Mouse (Mus musculus): Measurements from ENCODE around the gene Pard3. TPM values are rescaled to one million over a fixed set of nuclear protein-coding genes. Genes with fewer than 3 reads are reported as not detected.
A peak's percentile ranks its signal among the peaks of the same experiment; 100 is the strongest.

Pard3 gene
- polyA plus RNA-seq, 1 experiment from 2014 or later: 37.8 TPM

- Histone ChIP-seq H3K4me1 (peaks cover 52% of the 10 kb centered on the region), H3K4me2 (no peak overlapping the region), H3K27ac (peak overlapping the region; percentile 68; the same call in 1 of the 2 replicates), H3K4me3 (replicated peaks) (no peak overlapping the region), H3K36me3 (replicated peaks) (no peaks in the 10 kb centered on the region), H3K27me3 (no peaks in the 10 kb centered on the region), H3K9me3 (no peaks in the 10 kb centered on the region), H3K9ac (no peak overlapping the region)
- ATAC-seq (ENCODE audit: low FRiP score): peak; percentile 28; the same call in 1 of the 2 replicates
- 33% methylated on average over 5 of the region's 5 CpGs for WGBS
These were observed 127.7 kb downstream of the Pard3 start for GRCm38 (mm10) chr8:127191387-127191786.

- Histone ChIP-seq H3K36me3 (replicated peaks) (no peaks in the 10 kb centered on the region), H3K27me3 (no peaks in the 10 kb centered on the region), H3K9me3 (no peaks in the 10 kb centered on the region), H3K9ac (no peak overlapping the region), H3K4me1 (peaks cover 52% of the 10 kb centered on the region), H3K4me3 (replicated peaks) (no peak overlapping the region), H3K4me2 (no peak overlapping the region), H3K27ac (peak overlapping the region; percentile 68)
- 40% methylated on average over 6 of the region's 6 CpGs for WGBS
- no peak for ATAC-seq (ENCODE audit: low FRiP score)
These were observed 128.1 kb downstream of the Pard3 start for GRCm38 (mm10) chr8:127191824-127192223.

- H3K4me2 ChIP-seq: no peak overlapping the region
- WGBS: 64% methylated on average over 10 of the region's 10 CpGs
- no peak overlapping the region for H3K9ac ChIP-seq
- H3K9me3 ChIP-seq: no peaks in the 10 kb centered on the region
- H3K4me3 ChIP-seq (replicated peaks): no peak overlapping the region
- no peaks in the 10 kb centered on the region for H3K36me3 ChIP-seq (replicated peaks)
- peaks cover 50% of the 10 kb centered on the region for H3K4me1 ChIP-seq
- ATAC-seq (ENCODE audit: low FRiP score): no peak
- H3K27ac ChIP-seq: no peak overlapping the region; the same call in 1 of the 2 replicates
- no peaks in the 10 kb centered on the region for H3K27me3 ChIP-seq
These were observed 128.6 kb downstream of the Pard3 start for GRCm38 (mm10) chr8:127192331-127192730.

- Histone ChIP-seq H3K4me2 (no peak overlapping the region), H3K36me3 (replicated peaks) (no peaks in the 10 kb centered on the region), H3K9me3 (no peaks in the 10 kb centered on the region), H3K27me3 (no peaks in the 10 kb centered on the region), H3K9ac (no peak overlapping the region), H3K4me1 (peaks cover 50% of the 10 kb centered on the region), H3K4me3 (replicated peaks) (no peak overlapping the region), H3K27ac (no peak overlapping the region)
- WGBS: 33% methylated on average over 6 of the region's 6 CpGs
- no peak for ATAC-seq (ENCODE audit: low FRiP score)
These were observed 129.7 kb downstream of the Pard3 start for GRCm38 (mm10) chr8:127193375-127193774.

- H3K9ac ChIP-seq: peak overlapping the region; percentile 27
- no peaks in the 10 kb centered on the region for H3K9me3 ChIP-seq
- H3K27me3 ChIP-seq: no peaks in the 10 kb centered on the region
- peaks cover 50% of the 10 kb centered on the region for H3K4me1 ChIP-seq
- no peaks in the 10 kb centered on the region for H3K36me3 ChIP-seq (replicated peaks)
- ATAC-seq (ENCODE audit: low FRiP score): no peak
- H3K27ac ChIP-seq: peak overlapping the region; percentile 61
- no peak overlapping the region for H3K4me3 ChIP-seq (replicated peaks)
- no peak overlapping the region for H3K4me2 ChIP-seq
- WGBS: 51% methylated on average over 15 of the region's 15 CpGs
These were observed 131.2 kb downstream of the Pard3 start for GRCm38 (mm10) chr8:127194786-127195407.

GRCm38 (mm10) chr8:127196505-127197265, 133.0 kb downstream of the Pard3 start:
- no peaks in the 10 kb centered on the region for H3K27me3 ChIP-seq
- 79% methylated on average over 13 of the region's 13 CpGs for WGBS
- no peaks in the 10 kb centered on the region for H3K9me3 ChIP-seq
- no peak overlapping the region for H3K4me2 ChIP-seq
- no peak overlapping the region for H3K4me3 ChIP-seq (replicated peaks)
- no peak overlapping the region for H3K27ac ChIP-seq
- ATAC-seq (ENCODE audit: low FRiP score): no peak
- H3K36me3 ChIP-seq (replicated peaks): no peaks in the 10 kb centered on the region
- peaks cover 45% of the 10 kb centered on the region for H3K4me1 ChIP-seq
- no peak overlapping the region for H3K9ac ChIP-seq

GRCm38 (mm10) chr8:127207455-127207854, 143.8 kb downstream of the Pard3 start:
- Histone ChIP-seq H3K36me3 (replicated peaks) (no peaks in the 10 kb centered on the region), H3K27ac (no peak overlapping the region), H3K27me3 (no peaks in the 10 kb centered on the region), H3K4me1 (peaks cover 27% of the 10 kb centered on the region), H3K9me3 (no peaks in the 10 kb centered on the region), H3K4me3 (replicated peaks) (no peak overlapping the region), H3K9ac (no peak overlapping the region), H3K4me2 (no peak overlapping the region)
- WGBS: 20% methylated on average over 4 of the region's 4 CpGs
- ATAC-seq (ENCODE audit: low FRiP score): peak; percentile 33; the same call in 1 of the 2 replicates

- no peak overlapping the region for H3K4me2 ChIP-seq
- H3K9me3 ChIP-seq: no peaks in the 10 kb centered on the region
- no peak overlapping the region for H3K4me3 ChIP-seq (replicated peaks)
- no peaks in the 10 kb centered on the region for H3K36me3 ChIP-seq (replicated peaks)
- no peak overlapping the region for H3K27ac ChIP-seq
- H3K4me1 ChIP-seq: peaks cover 35% of the 10 kb centered on the region
- H3K9ac ChIP-seq: no peak overlapping the region
- 93% methylated on average over 4 of the region's 4 CpGs for WGBS
- H3K27me3 ChIP-seq: no peaks in the 10 kb centered on the region
- no peak for ATAC-seq (ENCODE audit: low FRiP score)
These were observed 146.9 kb downstream of the Pard3 start for GRCm38 (mm10) chr8:127210621-127211020.

GRCm38 (mm10) chr8:127214338-127214737, 150.6 kb downstream of the Pard3 start:
- 38% methylated on average over 8 of the region's 8 CpGs for WGBS
- peaks cover 28% of the 10 kb centered on the region for H3K4me1 ChIP-seq
- ATAC-seq (ENCODE audit: low FRiP score): no peak; the same call in 1 of the 2 replicates
- no peak overlapping the region for H3K9ac ChIP-seq
- no peaks in the 10 kb centered on the region for H3K36me3 ChIP-seq (replicated peaks)
- no peaks in the 10 kb centered on the region for H3K27me3 ChIP-seq
- no peak overlapping the region for H3K4me3 ChIP-seq (replicated peaks)
- no peak overlapping the region for H3K4me2 ChIP-seq
- no peaks in the 10 kb centered on the region for H3K9me3 ChIP-seq
- peak overlapping the region; percentile 77 for H3K27ac ChIP-seq

- Histone ChIP-seq H3K36me3 (replicated peaks) (no peaks in the 10 kb centered on the region), H3K4me2 (no peak overlapping the region), H3K9me3 (no peaks in the 10 kb centered on the region), H3K4me1 (peaks cover 34% of the 10 kb centered on the region), H3K9ac (no peak overlapping the region), H3K27ac (peak overlapping the region; percentile 77), H3K27me3 (no peaks in the 10 kb centered on the region), H3K4me3 (replicated peaks) (no peak overlapping the region)
- peak; percentile 45; the same call in 1 of the 2 replicates for ATAC-seq (ENCODE audit: low FRiP score)
- 61% methylated on average over 4 of the region's 4 CpGs for WGBS
These were observed 151.2 kb downstream of the Pard3 start for GRCm38 (mm10) chr8:127214748-127215433.

GRCm38 (mm10) chr8:127220206-127220605, 156.5 kb downstream of the Pard3 start:
- ATAC-seq (ENCODE audit: low FRiP score): no peak
- no peak overlapping the region for H3K4me2 ChIP-seq
- no peak overlapping the region for H3K4me3 ChIP-seq (replicated peaks)
- H3K9me3 ChIP-seq: no peaks in the 10 kb centered on the region
- H3K27ac ChIP-seq: no peak overlapping the region
- H3K27me3 ChIP-seq: no peaks in the 10 kb centered on the region
- H3K4me1 ChIP-seq: peaks cover 34% of the 10 kb centered on the region
- no peaks in the 10 kb centered on the region for H3K36me3 ChIP-seq (replicated peaks)
- H3K9ac ChIP-seq: no peak overlapping the region
- WGBS: 33% methylated on average over 5 of the region's 5 CpGs

GRCm38 (mm10) chr8:127220615-127221014, 156.9 kb downstream of the Pard3 start:
- ATAC-seq (ENCODE audit: low FRiP score): no peak
- H3K27ac ChIP-seq: no peak overlapping the region
- WGBS: 65% methylated on average over 7 of the region's 7 CpGs

More at GRCm38 (mm10) chr8:127220615-127221014, 156.9 kb downstream of the Pard3 start:
- Histone ChIP-seq H3K4me3 (replicated peaks) (no peak overlapping the region), H3K36me3 (replicated peaks) (no peaks in the 10 kb centered on the region), H3K9me3 (no peaks in the 10 kb centered on the region), H3K9ac (no peak overlapping the region), H3K27me3 (no peaks in the 10 kb centered on the region), H3K4me2 (no peak overlapping the region), H3K4me1 (peaks cover 30% of the 10 kb centered on the region)
